Mouse (Mus musculus) megakaryocyte, embryonic 14.5 days (primary cell): ENCODE results near the gene Plcb4. TPM values are rescaled to one million over a fixed set of nuclear protein-coding genes. Genes with fewer than 3 reads are reported as not detected.

Experiments
- H3K27me3 ChIP-seq: replicated peaks from 2 replicates; pipeline ENCODE3; 2012; ENCODE audit warnings: inconsistent platforms
- H3K36me3 ChIP-seq: replicated peaks from 2 replicates; pipeline ENCODE3; 2012; ENCODE audit warnings: low read length, inconsistent platforms, mixed read lengths
- H3K4me1 ChIP-seq: 2 replicates; pipeline ENCODE4 v1.6.1; 2012; ENCODE audit warnings: inconsistent platforms
- H3K4me3 ChIP-seq: replicated peaks from 2 replicates; pipeline ENCODE3; 2012; ENCODE audit warnings: moderate library complexity, mild to moderate bottlenecking, inconsistent platforms
- H3K9me3 ChIP-seq: 2 replicates; pipeline ENCODE4 v1.6.1; 2012; ENCODE audit warnings: inconsistent platforms
- FLI1 ChIP-seq: IDR thresholded peaks from 2 replicates; pipeline ENCODE4 v1.6.1; 2012; ENCODE audit warnings: low read length, inconsistent platforms, mixed read lengths
- GATA1 ChIP-seq: IDR thresholded peaks from 3 replicates; pipeline ENCODE4 v1.6.1; 2012; ENCODE audit warnings: mixed read lengths, low read length, inconsistent platforms, borderline replicate concordance
- polyA plus RNA-seq: library from polyadenylated mRNA; stranded (reverse); fragments of >175 nt; gene quantifications from 2 replicates; pipeline ENCODE4 v1.2.3, GENCODE M21; 2012; ENCODE audit warnings: low replicate concordance; ENCODE audit not compliant: insufficient read depth

Gene Plcb4
- polyA plus RNA-seq: 5.4 TPM in 1 of 2 replicates, not detected in the other

GRCm38 (mm10) chr2:135658486-135659390 lies at the start of gene Plcb4:
TSS of gene Plcb4 (plus strand) at chr2:135659011.
- Histone ChIP-seq H3K4me3 (peak within 1 kb of the TSS; percentile 94), H3K9me3 (0 out of 2 replicates have a peak, but pooled peaks cover under 1% of the 10 kb centered on the region), H3K27me3 (peaks cover 2% of the 10 kb centered on the region), H3K36me3 (peaks cover under 1% of the 10 kb centered on the region), H3K4me1 (peaks cover 21% of the 10 kb centered on the region)
- TF ChIP-seq FLI1 (no peak), GATA1 (no peak)

- Histone ChIP-seq H3K36me3 (no peaks in the 10 kb centered on the region), H3K9me3 (no peaks in the 10 kb centered on the region), H3K27me3 (no peaks in the 10 kb centered on the region), H3K4me1 (no peaks in the 10 kb centered on the region), H3K4me3 (no peak overlapping the region)
- TF ChIP-seq FLI1 (no peak), GATA1 (no peak)
Observed at GRCm38 (mm10) chr2:135614651-135615261, 44.1 kb upstream of the Plcb4 start.

- H3K4me1 ChIP-seq: no peaks in the 10 kb centered on the region
- H3K27me3 ChIP-seq: peaks cover 2% of the 10 kb centered on the region
- no peaks in the 10 kb centered on the region for H3K9me3 ChIP-seq
- TF ChIP-seq GATA1 (no peak), FLI1 (no peak)
- no peaks in the 10 kb centered on the region for H3K36me3 ChIP-seq
- no peak overlapping the region for H3K4me3 ChIP-seq
Observed at GRCm38 (mm10) chr2:135616090-135616489, 42.7 kb upstream of the Plcb4 start.

GRCm38 (mm10) chr2:135618551-135618950 lies 40.3 kb upstream of the Plcb4 start:
- Histone ChIP-seq H3K27me3 (peaks cover 2% of the 10 kb centered on the region), H3K4me3 (no peak overlapping the region), H3K36me3 (no peaks in the 10 kb centered on the region), H3K4me1 (no peaks in the 10 kb centered on the region), H3K9me3 (no peaks in the 10 kb centered on the region)
- TF ChIP-seq GATA1 (no peak), FLI1 (no peak)

- Histone ChIP-seq H3K36me3 (no peaks in the 10 kb centered on the region), H3K27me3 (peaks cover 2% of the 10 kb centered on the region), H3K4me3 (no peak overlapping the region), H3K4me1 (no peaks in the 10 kb centered on the region), H3K9me3 (no peaks in the 10 kb centered on the region)
- TF ChIP-seq GATA1 (no peak), FLI1 (no peak)
Observed at GRCm38 (mm10) chr2:135619956-135620355, 38.9 kb upstream of the Plcb4 start.

GRCm38 (mm10) chr2:135627821-135628220 lies 31.0 kb upstream of the Plcb4 start:
- no peaks in the 10 kb centered on the region for H3K4me1 ChIP-seq
- no peak overlapping the region for H3K4me3 ChIP-seq
- no peaks in the 10 kb centered on the region for H3K36me3 ChIP-seq
- no peaks in the 10 kb centered on the region for H3K27me3 ChIP-seq
- TF ChIP-seq FLI1 (no peak), GATA1 (no peak)
- no peaks in the 10 kb centered on the region for H3K9me3 ChIP-seq

- TF ChIP-seq GATA1 (no peak), FLI1 (no peak)
- H3K36me3 ChIP-seq: no peaks in the 10 kb centered on the region
- H3K4me1 ChIP-seq: no peaks in the 10 kb centered on the region
- peaks cover 3% of the 10 kb centered on the region; the same call in 1 of the 2 replicates for H3K9me3 ChIP-seq
- no peaks in the 10 kb centered on the region for H3K27me3 ChIP-seq
- no peak overlapping the region for H3K4me3 ChIP-seq
Observed at GRCm38 (mm10) chr2:135637227-135637626, 21.6 kb upstream of the Plcb4 start.

- peaks cover 15% of the 10 kb centered on the region for H3K9me3 ChIP-seq
- H3K4me3 ChIP-seq: no peak overlapping the region
- TF ChIP-seq FLI1 (no peak), GATA1 (no peak)
- no peaks in the 10 kb centered on the region for H3K36me3 ChIP-seq
- no peaks in the 10 kb centered on the region for H3K4me1 ChIP-seq
- no peaks in the 10 kb centered on the region for H3K27me3 ChIP-seq
Observed at GRCm38 (mm10) chr2:135641002-135641401, 17.8 kb upstream of the Plcb4 start.

- H3K36me3 ChIP-seq: no peaks in the 10 kb centered on the region
- TF ChIP-seq FLI1 (no peak), GATA1 (no peak)
- no peak overlapping the region for H3K4me3 ChIP-seq
- peaks cover 15% of the 10 kb centered on the region for H3K9me3 ChIP-seq
- H3K4me1 ChIP-seq: no peaks in the 10 kb centered on the region
- H3K27me3 ChIP-seq: no peaks in the 10 kb centered on the region
Observed at GRCm38 (mm10) chr2:135641636-135642035, 17.2 kb upstream of the Plcb4 start.

- H3K27me3 ChIP-seq: no peaks in the 10 kb centered on the region
- peaks cover 15% of the 10 kb centered on the region for H3K9me3 ChIP-seq
- no peaks in the 10 kb centered on the region for H3K36me3 ChIP-seq
- H3K4me3 ChIP-seq: no peak overlapping the region
- TF ChIP-seq GATA1 (no peak), FLI1 (no peak)
- peaks cover 10% of the 10 kb centered on the region for H3K4me1 ChIP-seq
Observed at GRCm38 (mm10) chr2:135646226-135646625, 12.6 kb upstream of the Plcb4 start.
